Mouse (Mus musculus): ENCODE data around the gene Tmcc2. TPM values are rescaled to one million over a fixed set of nuclear protein-coding genes. Genes with fewer than 3 reads are reported as not detected.

Tmcc2 gene
- polyA plus RNA-seq, 1 experiment from 2014 or later, result 29.1 TPM

DNA sequence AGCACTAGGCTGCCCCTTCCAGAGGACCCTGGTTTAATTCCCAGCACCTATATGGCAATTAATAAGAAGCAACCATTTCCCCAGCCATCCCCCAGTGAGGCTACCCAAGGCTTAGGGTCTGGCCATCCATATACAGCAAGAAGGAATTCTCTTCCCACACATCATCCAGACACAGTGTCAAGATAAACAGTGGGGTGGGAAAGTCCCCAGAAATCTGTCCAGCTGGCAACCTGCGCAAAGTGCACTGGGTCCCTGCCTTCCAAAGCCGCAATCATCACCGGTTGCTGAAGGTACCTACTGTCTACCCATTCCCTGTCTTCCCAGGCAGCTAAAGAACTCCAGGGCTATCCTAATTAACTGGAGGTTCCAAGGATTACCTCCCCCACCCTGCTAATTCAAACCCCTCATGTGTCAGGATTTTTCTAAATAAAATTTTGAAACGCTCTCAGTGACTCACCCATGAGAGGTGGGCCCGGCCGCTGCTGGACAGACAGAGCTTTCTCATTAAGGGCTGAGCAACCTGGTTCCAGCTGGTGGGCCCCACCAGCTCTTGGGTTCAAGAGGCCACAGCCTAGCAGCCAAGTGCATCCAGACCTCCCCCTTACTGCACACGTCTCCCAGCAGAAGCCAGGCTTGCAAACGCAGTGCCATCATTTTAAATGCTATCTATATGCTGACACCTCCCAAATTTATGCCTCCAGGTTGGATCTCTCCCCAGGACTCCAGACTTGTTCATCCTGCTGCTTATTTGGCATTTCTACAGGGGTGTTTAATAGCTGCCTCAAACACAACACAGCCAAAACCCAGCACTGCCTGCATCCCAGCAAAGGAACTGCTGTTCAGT is 14.6 kb downstream of the Tmcc2 start:
- Histone ChIP-seq H3K4me3 (replicated peaks; ENCODE audit: low read depth, low read length) (no peak overlapping the region), H3K36me3 (ENCODE audit: control insufficient read depth, insufficient read depth, low read length) (peaks cover 50% of the 10 kb centered on the region), H3K9me3 (ENCODE audit: control insufficient read depth, low read length) (no peaks in the 10 kb centered on the region), H3K27ac (replicated peaks; ENCODE audit: low read depth, low read length) (peak overlapping the region; percentile 38; the same call in 1 of the 2 replicates), H3K9ac (replicated peaks; ENCODE audit: low read length) (no peak overlapping the region), H3K4me2 (ENCODE audit: low read length) (no peak overlapping the region), H3K4me1 (ENCODE audit: control insufficient read depth, insufficient read depth, low read length) (peaks cover 50% of the 10 kb centered on the region), H3K27me3 (ENCODE audit: control insufficient read depth, insufficient read depth, low read length) (no peaks in the 10 kb centered on the region)
- ATAC-seq (ENCODE audit: low FRiP score, low TSS enrichment) (no peak), DNase-seq (no peak)
- 81% methylated on average over 8 of the region's 8 CpGs for WGBS

DNA sequence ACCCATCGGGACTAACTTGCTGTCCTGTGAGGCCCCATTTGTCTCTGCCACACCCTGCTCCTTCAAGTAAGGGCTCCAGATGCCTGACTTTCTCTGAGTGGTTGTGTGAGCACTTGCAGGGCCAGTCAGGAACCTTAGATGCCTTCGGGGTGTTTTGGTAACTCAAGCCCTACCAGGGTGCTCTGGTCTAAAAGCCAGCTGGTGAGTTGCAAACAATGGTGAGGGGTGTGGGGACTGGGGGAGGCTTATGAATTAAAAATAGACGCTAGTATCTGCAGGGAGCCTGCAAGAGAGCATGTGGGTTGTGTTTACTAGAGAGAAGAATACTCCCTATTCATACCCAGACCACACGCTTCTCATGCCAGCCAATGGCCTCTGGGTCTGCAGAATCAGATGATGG is 15.8 kb downstream of the Tmcc2 start:
- no peaks in the 10 kb centered on the region for H3K9me3 ChIP-seq (ENCODE audit: control insufficient read depth, low read length)
- 32% methylated on average over 4 of the region's 4 CpGs for WGBS
- peak overlapping the region; percentile 89; the same call in 1 of the 2 replicates for H3K27ac ChIP-seq (replicated peaks; ENCODE audit: low read depth, low read length)
- H3K4me2 ChIP-seq (ENCODE audit: low read length), result no peak overlapping the region
- H3K4me1 ChIP-seq (ENCODE audit: control insufficient read depth, insufficient read depth, low read length), result peaks cover 61% of the 10 kb centered on the region
- no peak overlapping the region for H3K4me3 ChIP-seq (replicated peaks; ENCODE audit: low read depth, low read length)
- peaks cover 46% of the 10 kb centered on the region for H3K36me3 ChIP-seq (ENCODE audit: control insufficient read depth, insufficient read depth, low read length)
- DNase-seq, result no peak
- no peak for ATAC-seq (ENCODE audit: low FRiP score, low TSS enrichment)
- no peak overlapping the region; the same call in 1 of the 2 replicates for H3K9ac ChIP-seq (replicated peaks; ENCODE audit: low read length)
- H3K27me3 ChIP-seq (ENCODE audit: control insufficient read depth, insufficient read depth, low read length), result no peaks in the 10 kb centered on the region

DNA sequence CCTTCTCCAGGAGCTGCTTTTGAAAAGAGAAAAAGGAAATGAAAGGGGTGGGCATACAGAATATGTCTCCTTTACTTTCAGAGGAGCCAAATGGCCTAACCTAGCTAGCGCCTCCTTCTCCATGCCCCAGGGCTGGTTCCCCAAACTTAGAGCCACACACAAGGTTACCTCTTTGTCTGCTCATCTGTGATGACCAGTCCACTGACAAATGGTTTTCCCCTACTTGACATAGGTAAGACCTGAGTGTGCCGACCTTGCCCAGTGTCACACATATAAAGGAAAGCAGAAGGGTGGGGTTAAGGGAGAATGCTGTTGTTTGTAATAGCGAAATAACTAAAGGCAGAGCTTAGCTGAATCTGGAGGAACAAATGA is 16.2 kb downstream of the Tmcc2 start:
- no peak for DNase-seq
- Histone ChIP-seq H3K4me1 (ENCODE audit: control insufficient read depth, insufficient read depth, low read length) (peaks cover 61% of the 10 kb centered on the region), H3K4me3 (replicated peaks; ENCODE audit: low read depth, low read length) (no peak overlapping the region), H3K9me3 (ENCODE audit: control insufficient read depth, low read length) (no peaks in the 10 kb centered on the region), H3K4me2 (ENCODE audit: low read length) (no peak overlapping the region), H3K36me3 (ENCODE audit: control insufficient read depth, insufficient read depth, low read length) (peaks cover 45% of the 10 kb centered on the region), H3K27me3 (ENCODE audit: control insufficient read depth, insufficient read depth, low read length) (no peaks in the 10 kb centered on the region), H3K27ac (replicated peaks; ENCODE audit: low read depth, low read length) (peak overlapping the region; percentile 89), H3K9ac (replicated peaks; ENCODE audit: low read length) (no peak overlapping the region)
- 84% methylated on average over 3 of the region's 3 CpGs for WGBS
- no peak for ATAC-seq (ENCODE audit: low FRiP score, low TSS enrichment)

DNA sequence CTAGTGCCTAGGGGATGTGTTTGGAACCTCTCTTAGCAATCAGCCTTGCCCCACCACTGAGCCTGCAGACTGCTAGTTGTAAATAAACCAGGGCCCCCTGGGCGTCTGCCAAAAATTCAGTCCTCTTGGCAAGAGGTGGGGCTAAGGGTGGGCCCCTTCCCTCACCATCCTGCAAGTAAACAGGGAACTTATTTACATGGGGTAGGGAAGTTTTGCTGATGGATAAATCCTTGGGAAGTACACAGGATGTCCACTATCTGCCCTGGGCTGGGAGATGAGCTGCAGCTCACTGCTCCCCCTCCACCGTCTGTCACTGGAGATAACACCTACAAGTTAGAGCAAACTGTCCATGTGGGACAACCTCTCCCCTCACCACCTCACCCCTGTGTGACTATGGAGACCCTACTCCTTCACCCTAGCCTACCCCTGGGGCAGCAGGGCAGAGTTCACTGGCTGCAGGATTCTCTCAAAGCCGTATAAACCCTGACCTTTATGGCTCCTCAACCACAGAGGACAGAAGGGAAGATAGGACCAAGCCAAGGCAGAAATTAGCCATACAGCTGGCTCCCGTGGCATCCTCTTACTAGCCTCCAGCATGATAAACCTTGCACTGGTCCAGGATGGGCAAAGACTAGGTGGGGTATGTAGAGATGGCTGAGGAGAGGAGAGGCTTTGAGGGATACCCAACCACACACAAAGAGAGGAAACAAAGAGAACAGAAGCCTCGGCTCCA is 16.8 kb downstream of the Tmcc2 start:
- ATAC-seq (ENCODE audit: low FRiP score, low TSS enrichment) (peak; percentile 14; the same call in 1 of the 2 replicates), DNase-seq (peak; percentile 66)
- peaks cover 42% of the 10 kb centered on the region for H3K36me3 ChIP-seq (ENCODE audit: control insufficient read depth, insufficient read depth, low read length)
- H3K27ac ChIP-seq (replicated peaks; ENCODE audit: low read depth, low read length), result peak overlapping the region; percentile 89
- H3K4me3 ChIP-seq (replicated peaks; ENCODE audit: low read depth, low read length), result no peak overlapping the region
- no peaks in the 10 kb centered on the region for H3K27me3 ChIP-seq (ENCODE audit: control insufficient read depth, insufficient read depth, low read length)
- peaks cover 61% of the 10 kb centered on the region for H3K4me1 ChIP-seq (ENCODE audit: control insufficient read depth, insufficient read depth, low read length)
- H3K9ac ChIP-seq (replicated peaks; ENCODE audit: low read length), result no peak overlapping the region
- 51% methylated on average over 5 of the region's 5 CpGs for WGBS
- H3K9me3 ChIP-seq (ENCODE audit: control insufficient read depth, low read length), result no peaks in the 10 kb centered on the region
- no peak overlapping the region for H3K4me2 ChIP-seq (ENCODE audit: low read length)

DNA sequence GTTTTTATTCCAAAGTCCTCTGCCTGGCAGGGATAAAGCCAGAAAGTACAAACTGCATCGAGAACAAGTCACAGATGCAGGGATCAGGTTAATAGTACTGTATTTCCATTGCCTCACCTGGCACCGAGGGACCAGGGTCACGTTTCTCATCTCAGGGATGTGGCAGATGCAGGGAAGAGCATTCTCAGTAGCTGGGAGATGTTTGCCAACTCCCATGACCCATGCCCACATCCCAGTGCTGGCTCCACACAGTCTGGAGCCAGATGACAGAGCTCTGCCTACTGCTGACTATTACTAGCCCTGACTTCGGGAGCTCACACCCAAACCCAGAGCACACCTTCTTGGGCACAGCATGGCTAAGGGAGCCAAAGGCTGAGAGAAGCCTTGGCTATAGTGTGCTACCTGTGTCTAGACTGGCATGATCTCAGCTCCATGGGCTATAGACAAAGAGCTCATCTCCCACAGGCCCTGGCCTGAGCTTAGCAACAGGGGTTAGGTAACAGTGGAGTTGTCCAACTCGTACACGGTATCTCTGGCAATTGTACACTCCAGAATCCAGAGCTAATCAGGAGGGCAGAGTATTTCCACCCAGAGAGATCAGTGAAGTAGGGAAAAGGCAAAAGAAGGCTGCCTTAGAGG is 18.1 kb downstream of the Tmcc2 start:
- Histone ChIP-seq H3K4me1 (ENCODE audit: control insufficient read depth, insufficient read depth, low read length) (peaks cover 61% of the 10 kb centered on the region), H3K9ac (replicated peaks; ENCODE audit: low read length) (0 out of 2 replicates have a peak overlapping the region, but pooled peaks have one; percentile 24), H3K9me3 (ENCODE audit: control insufficient read depth, low read length) (no peaks in the 10 kb centered on the region), H3K27me3 (ENCODE audit: control insufficient read depth, insufficient read depth, low read length) (no peaks in the 10 kb centered on the region), H3K4me2 (ENCODE audit: low read length) (0 out of 2 replicates have a peak overlapping the region, but pooled peaks have one; percentile 17), H3K36me3 (ENCODE audit: control insufficient read depth, insufficient read depth, low read length) (peaks cover 30% of the 10 kb centered on the region), H3K27ac (replicated peaks; ENCODE audit: low read depth, low read length) (peak overlapping the region; percentile 89), H3K4me3 (replicated peaks; ENCODE audit: low read depth, low read length) (no peak overlapping the region)
- ATAC-seq (ENCODE audit: low FRiP score, low TSS enrichment) (no peak), DNase-seq (no peak)
- WGBS, result 82% methylated on average over 6 of the region's 6 CpGs

DNA sequence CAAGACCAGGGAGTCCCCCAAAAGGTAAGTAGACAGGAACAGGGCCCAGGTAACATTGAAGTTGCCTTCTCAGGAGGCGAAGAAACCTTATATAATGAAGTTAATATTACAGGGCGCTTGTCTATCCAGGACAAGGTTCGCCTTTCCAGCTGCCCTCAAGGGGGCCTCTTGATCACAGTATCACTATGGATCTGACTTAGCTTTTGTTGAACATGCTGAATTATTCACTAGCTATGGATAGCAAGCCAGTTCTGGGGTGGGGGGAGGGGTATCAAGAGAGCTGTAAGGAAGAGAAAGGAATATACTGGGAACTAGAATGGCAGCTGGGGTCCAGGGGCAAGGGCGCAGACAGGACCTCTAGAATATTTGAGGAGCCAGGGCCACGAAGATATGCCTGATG is 18.7 kb downstream of the Tmcc2 start:
- H3K9ac ChIP-seq (replicated peaks; ENCODE audit: low read length), result peak overlapping the region; percentile 24; the same call in 1 of the 2 replicates
- peaks cover 24% of the 10 kb centered on the region for H3K36me3 ChIP-seq (ENCODE audit: control insufficient read depth, insufficient read depth, low read length)
- 27% methylated on average over 5 of the region's 5 CpGs for WGBS
- H3K4me1 ChIP-seq (ENCODE audit: control insufficient read depth, insufficient read depth, low read length), result peaks cover 61% of the 10 kb centered on the region
- ATAC-seq (ENCODE audit: low FRiP score, low TSS enrichment) (peak; percentile 40; the same call in 1 of the 2 replicates), DNase-seq (peak; percentile 72)
- H3K27me3 ChIP-seq (ENCODE audit: control insufficient read depth, insufficient read depth, low read length), result no peaks in the 10 kb centered on the region
- H3K4me2 ChIP-seq (ENCODE audit: low read length), result 0 out of 2 replicates have a peak overlapping the region, but pooled peaks have one; percentile 17
- H3K9me3 ChIP-seq (ENCODE audit: control insufficient read depth, low read length), result no peaks in the 10 kb centered on the region
- no peak overlapping the region for H3K4me3 ChIP-seq (replicated peaks; ENCODE audit: low read depth, low read length)
- H3K27ac ChIP-seq (replicated peaks; ENCODE audit: low read depth, low read length), result peak overlapping the region; percentile 89

DNA sequence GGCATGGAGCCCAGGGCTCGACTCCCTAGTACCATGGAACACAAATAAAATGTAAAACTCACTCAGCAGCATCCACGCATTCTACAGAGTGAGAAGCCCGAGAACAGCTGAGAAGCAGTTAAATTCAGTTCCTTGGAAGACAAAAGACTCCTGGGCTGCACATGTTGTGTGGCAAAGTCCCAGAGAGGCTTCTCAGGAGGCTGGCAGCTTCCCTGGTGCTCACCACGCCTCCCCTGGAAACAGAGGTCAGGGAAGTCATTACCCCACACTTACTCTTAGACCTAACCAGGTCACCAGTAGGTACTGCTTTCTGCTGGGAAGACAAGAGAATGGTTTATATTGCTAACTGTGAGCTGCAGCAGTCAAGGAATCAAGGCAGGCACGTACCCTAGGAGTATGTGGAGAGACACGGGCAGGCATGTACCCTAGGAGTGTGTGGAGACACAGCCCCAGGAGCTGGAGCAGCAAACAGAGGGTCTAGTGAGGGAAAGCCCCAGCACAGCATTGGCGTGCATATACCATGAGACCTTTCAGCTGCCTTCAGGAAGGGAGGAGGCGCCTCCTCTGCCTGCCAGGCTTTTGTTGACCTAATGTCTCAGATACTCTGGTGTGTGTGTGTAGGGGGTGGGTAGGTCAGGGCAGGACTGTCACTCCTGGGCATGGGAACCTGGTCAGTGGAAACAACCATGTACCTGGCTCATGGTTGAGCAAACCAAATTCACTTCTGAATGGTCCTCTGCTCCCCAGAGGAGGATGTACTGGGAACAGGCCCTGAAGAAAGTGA is 19.6 kb downstream of the Tmcc2 start:
- peaks cover 19% of the 10 kb centered on the region for H3K36me3 ChIP-seq (ENCODE audit: control insufficient read depth, insufficient read depth, low read length)
- WGBS, result 46% methylated on average over 8 of the region's 8 CpGs
- H3K27me3 ChIP-seq (ENCODE audit: control insufficient read depth, insufficient read depth, low read length), result no peaks in the 10 kb centered on the region
- no peak for DNase-seq
- H3K9ac ChIP-seq (replicated peaks; ENCODE audit: low read length), result no peak overlapping the region
- ATAC-seq (ENCODE audit: low FRiP score, low TSS enrichment), result no peak
- H3K4me1 ChIP-seq (ENCODE audit: control insufficient read depth, insufficient read depth, low read length), result peaks cover 59% of the 10 kb centered on the region
- H3K27ac ChIP-seq (replicated peaks; ENCODE audit: low read depth, low read length), result peak overlapping the region; percentile 89
- H3K9me3 ChIP-seq (ENCODE audit: control insufficient read depth, low read length), result no peaks in the 10 kb centered on the region
- H3K4me2 ChIP-seq (ENCODE audit: low read length), result no peak overlapping the region
- no peak overlapping the region for H3K4me3 ChIP-seq (replicated peaks; ENCODE audit: low read depth, low read length)

DNA sequence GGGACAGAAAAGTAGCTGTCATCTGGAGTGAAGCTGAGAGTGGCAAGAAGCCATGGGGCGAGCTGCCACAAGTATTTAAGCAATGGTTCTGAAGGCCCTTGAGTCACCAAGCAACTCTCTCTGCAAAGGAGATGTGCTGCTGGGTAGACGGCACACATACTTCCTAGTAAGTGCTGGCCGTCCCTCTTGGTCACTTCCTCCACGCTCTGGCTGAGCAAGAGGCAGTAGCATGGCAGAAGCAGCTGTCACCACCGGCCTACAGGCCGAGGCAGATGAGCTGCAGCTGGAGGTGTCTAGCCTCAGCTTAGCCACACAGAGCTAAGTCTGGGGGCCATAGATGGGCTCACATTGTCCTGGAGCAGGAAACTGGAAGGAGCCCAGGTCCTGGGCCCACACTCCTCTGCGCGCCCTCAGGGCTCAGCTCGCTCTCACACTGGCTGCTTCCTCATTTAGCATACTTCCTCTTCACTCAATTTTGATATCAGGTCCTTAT is 20.4 kb downstream of the Tmcc2 start:
- no peaks in the 10 kb centered on the region for H3K27me3 ChIP-seq (ENCODE audit: control insufficient read depth, insufficient read depth, low read length)
- H3K4me1 ChIP-seq (ENCODE audit: control insufficient read depth, insufficient read depth, low read length), result peaks cover 54% of the 10 kb centered on the region
- ATAC-seq (ENCODE audit: low FRiP score, low TSS enrichment) (no peak), DNase-seq (no peak)
- H3K36me3 ChIP-seq (ENCODE audit: control insufficient read depth, insufficient read depth, low read length), result peaks cover 19% of the 10 kb centered on the region
- no peak overlapping the region for H3K4me2 ChIP-seq (ENCODE audit: low read length)
- WGBS, result 86% methylated on average over 9 of the region's 9 CpGs
- H3K9ac ChIP-seq (replicated peaks; ENCODE audit: low read length), result no peak overlapping the region
- H3K9me3 ChIP-seq (ENCODE audit: control insufficient read depth, low read length), result no peaks in the 10 kb centered on the region
- H3K4me3 ChIP-seq (replicated peaks; ENCODE audit: low read depth, low read length), result no peak overlapping the region
- peak overlapping the region; percentile 89 for H3K27ac ChIP-seq (replicated peaks; ENCODE audit: low read depth, low read length)
